Mouse (Mus musculus) frontal cortex, adult 2 months (tissue): ENCODE measurements around the gene Olfr53. TPM values are rescaled to one million over a fixed set of nuclear protein-coding genes. Genes with fewer than 3 reads are reported as not detected.
"Not testable (repeated sequence)": the region's sequence is repeated elsewhere in the genome, so short reads cannot be mapped to it uniquely, and the experiment has no call there.

ENCODE experiments used
- DNase-seq, 2 experiments: peaks; one replicate each; pipeline ENCODE4 v3.0.0; 2022; ENCODE audit warnings: low spot score in 1 of 2; ENCODE audit errors: extremely low spot score in 1 of 2
- polyA plus RNA-seq: library from polyadenylated mRNA; depleted of rRNA; stranded (reverse); fragments of >200 nt; gene quantifications from 2 replicates; pipeline ENCODE4 v1.2.3, GENCODE M21; 2012; rRNA removed

The Olfr53 gene
- polyA plus RNA-seq = 0.19 TPM in 1 of 2 replicates, not detected in the other

- DNase-seq = no peak
Measured at GRCm38 (mm10) chr7:140646152-140646551, at the start of gene Olfr53. Olfr53 (plus strand) TSS chr7:140646452.

- DNase-seq = not testable (repeated sequence)
Measured at GRCm38 (mm10) chr7:140600969-140601368, 45.3 kb upstream of the Olfr53 start, which contains the start of gene Olfr46. Olfr46 (plus strand) TSS chr7:140601269.

- not testable (repeated sequence) for DNase-seq
Measured at GRCm38 (mm10) chr7:140628670-140629069, 17.6 kb upstream of the Olfr53 start, which contains the start of gene Olfr61. Olfr61 (plus strand) TSS chr7:140628970.

GRCm38 (mm10) chr7:140630559-140630958 is 15.7 kb upstream of the Olfr53 start:
- no peak for DNase-seq

- no peak for DNase-seq
Measured at GRCm38 (mm10) chr7:140659630-140660029, 13.4 kb downstream of the Olfr53 start, which contains the start of gene Olfr539. Olfr539 (plus strand) TSS chr7:140659930.

GRCm38 (mm10) chr7:140670693-140671092 is 24.4 kb downstream of the Olfr53 start:
- DNase-seq = not testable (repeated sequence)

GRCm38 (mm10) chr7:140675863-140676262 is 29.6 kb downstream of the Olfr53 start:
- no peak for DNase-seq

- DNase-seq = not testable (repeated sequence)
Measured at GRCm38 (mm10) chr7:140679591-140679990, 33.3 kb downstream of the Olfr53 start.

GRCm38 (mm10) chr7:140681651-140682050 is 35.4 kb downstream of the Olfr53 start, which contains the start of gene Olfr45:
Olfr45 (plus strand) TSS chr7:140681951.
- DNase-seq = no peak

GRCm38 (mm10) chr7:140696967-140697366 is 50.7 kb downstream of the Olfr53 start, which contains the start of gene Olfr541:
Olfr541 (plus strand) TSS chr7:140697267.
- DNase-seq = no peak

Other genes with a start within 250 kb of the Olfr53 start
- gene Olfr531, start 243.5 kb upstream of the Olfr53 start, polyA plus RNA-seq = 0.13 TPM in 1 of 2 replicates, not detected in the other
- gene Olfr532, start 224.8 kb upstream of the Olfr53 start, polyA plus RNA-seq = 0.02 and 0.11 TPM in 2 replicates
- gene Olfr533, start 183.1 kb upstream of the Olfr53 start, polyA plus RNA-seq = 0.06 and 0.32 TPM in 2 replicates
- 0.02 TPM in 1 of 2 replicates, not detected in the other for gene Olfr535, start 162.2 kb upstream of the Olfr53 start, polyA plus RNA-seq
- 0.02 and 0.06 TPM in 2 replicates for gene Olfr536, start 139.1 kb upstream of the Olfr53 start, polyA plus RNA-seq
- gene Olfr538, start 78.6 kb upstream of the Olfr53 start, polyA plus RNA-seq = not detected in 2 replicates
- 0.02 TPM in 1 of 2 replicates, not detected in the other for gene Olfr46, start 45.2 kb upstream of the Olfr53 start, polyA plus RNA-seq
- 0.10 and 0.11 TPM in 2 replicates for gene Olfr61, start 17.5 kb upstream of the Olfr53 start, polyA plus RNA-seq
- gene Olfr539, start 13.5 kb downstream of the Olfr53 start, polyA plus RNA-seq = 0.04 and 0.21 TPM in 2 replicates
- 0.06 TPM in 1 of 2 replicates, not detected in the other for gene Olfr45, start 35.5 kb downstream of the Olfr53 start, polyA plus RNA-seq
- 0.08 TPM in 1 of 2 replicates, not detected in the other for gene Olfr541, start 50.8 kb downstream of the Olfr53 start, polyA plus RNA-seq
- gene Cyp2e1, start 117.3 kb downstream of the Olfr53 start, polyA plus RNA-seq = 0.32 and 0.95 TPM in 2 replicates
- gene Syce1, start 141.4 kb downstream of the Olfr53 start, polyA plus RNA-seq = 0.50 and 0.66 TPM in 2 replicates
- gene Zfp941, start 175.7 kb downstream of the Olfr53 start, polyA plus RNA-seq = 18.5 and 22.4 TPM in 2 replicates
- 0.78 and 1.4 TPM in 2 replicates for gene Urah, start 188.6 kb downstream of the Olfr53 start, polyA plus RNA-seq
- 1.4 and 6.3 TPM in 2 replicates for gene Scgb1c1, start 199.1 kb downstream of the Olfr53 start, polyA plus RNA-seq
- 0.26 and 0.36 TPM in 2 replicates for gene Odf3, start 201.4 kb downstream of the Olfr53 start, polyA plus RNA-seq
- 0.13 and 0.16 TPM in 2 replicates for gene Gm45785, start 209.9 kb downstream of the Olfr53 start, polyA plus RNA-seq
- gene Ric8a, start 210.5 kb downstream of the Olfr53 start, polyA plus RNA-seq = 68.7 and 84.4 TPM in 2 replicates
- gene Bet1l, start 211.1 kb downstream of the Olfr53 start, polyA plus RNA-seq = 31.9 and 32.3 TPM in 2 replicates
- gene Psmd13, start 235.5 kb downstream of the Olfr53 start, polyA plus RNA-seq = 92.8 and 99.7 TPM in 2 replicates
- gene Sirt3, start 235.9 kb downstream of the Olfr53 start, polyA plus RNA-seq = 116 and 137 TPM in 2 replicates